Mouse (Mus musculus) intestine, embryonic 15.5 days (tissue): ENCODE data around the gene Fam129c. TPM values are rescaled to one million over a fixed set of nuclear protein-coding genes. Genes with fewer than 3 reads are reported as not detected.

ENCODE experiments used
- ATAC-seq: fragments of 200-750 bp; cut with Nextera tagmentation; 2 replicates; pipeline ENCODE4 v1.8.0; 2017; ENCODE audit warnings: moderate TSS enrichment, moderate library complexity
- H3K27ac ChIP-seq: fragments of 300-500 bp; sonication (generic); 2 replicates; pipeline ENCODE4 v1.5.1; 2015; ENCODE audit warnings: mild to moderate bottlenecking, inconsistent platforms
- H3K27me3 ChIP-seq: fragments of 300-500 bp; sonication (generic); replicated peaks from 2 replicates; pipeline ENCODE4 v1.6.1; 2015; ENCODE audit warnings: inconsistent platforms
- H3K36me3 ChIP-seq: fragments of 300-500 bp; sonication (generic); 2 replicates; pipeline ENCODE4 v1.6.1; 2015; ENCODE audit warnings: inconsistent platforms
- H3K4me1 ChIP-seq: fragments of 300-500 bp; sonication (generic); replicated peaks from 2 replicates; pipeline ENCODE4 v1.6.1; 2015; ENCODE audit warnings: inconsistent platforms
- H3K4me2 ChIP-seq: fragments of 300-500 bp; sonication (generic); replicated peaks from 2 replicates; pipeline ENCODE4 v1.6.1; 2015; ENCODE audit warnings: mild to moderate bottlenecking, inconsistent platforms
- H3K4me3 ChIP-seq: fragments of 300-500 bp; sonication (generic); replicated peaks from 2 replicates; pipeline ENCODE4 v1.5.1; 2015; ENCODE audit warnings: inconsistent platforms
- H3K9ac ChIP-seq: fragments of 300-500 bp; sonication (generic); 2 replicates; pipeline ENCODE4 v1.6.1; 2015; ENCODE audit warnings: inconsistent platforms
- H3K9me3 ChIP-seq: fragments of 300-500 bp; sonication (generic); 2 replicates; pipeline ENCODE4 v1.6.1; 2016; ENCODE audit warnings: inconsistent platforms
- WGBS: fragments of 180-500 bp; shearing (Covaris S2); methylation state at CpG from one replicate; pipeline ENCODE4 v1.1.7; 2015; 5-methylcytosine and 5-hydroxymethylcytosine counted together
- polyA plus RNA-seq: library from polyadenylated mRNA; unstranded; fragments of >200 nt; fragmentation: Nextera tagmentation; extraction: Ambion mirVana; gene quantifications from 2 replicates; pipeline ENCODE4 v1.2.1, GENCODE M21; 2015

Fam129c gene
- polyA plus RNA-seq, 1 experiment from 2014 or later: 3.6 TPM

- 63% methylated on average over 1 of the region's 1 CpGs for WGBS
- no peak overlapping the region for H3K4me3 ChIP-seq
- ATAC-seq: no peak
Observed at GRCm38 (mm10) chr8:71579009-71579408, 18.4 kb upstream of the Fam129c start.

DNA sequence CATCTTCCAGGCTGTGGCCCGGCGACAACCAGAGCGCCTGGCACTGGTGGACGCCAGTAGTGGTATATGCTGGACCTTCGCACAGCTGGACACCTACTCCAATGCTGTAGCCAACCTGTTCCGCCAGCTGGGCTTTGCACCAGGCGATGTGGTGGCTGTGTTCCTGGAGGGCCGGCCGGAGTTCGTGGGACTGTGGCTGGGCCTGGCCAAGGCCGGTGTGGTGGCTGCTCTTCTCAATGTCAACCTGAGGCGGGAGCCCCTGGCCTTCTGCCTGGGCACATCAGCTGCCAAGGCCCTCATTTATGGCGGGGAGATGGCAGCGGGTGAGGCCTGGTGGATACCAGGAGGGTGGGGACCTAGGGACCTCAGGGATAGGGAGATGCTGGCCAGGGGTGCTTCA lies 18.0 kb upstream of the Fam129c start:
- Histone ChIP-seq H3K36me3 (no peaks in the 10 kb centered on the region; the same call in 1 of the 2 replicates), H3K9me3 (no peaks in the 10 kb centered on the region), H3K4me2 (no peak overlapping the region), H3K27me3 (no peaks in the 10 kb centered on the region), H3K4me1 (peaks cover 3% of the 10 kb centered on the region; the same call in 1 of the 2 replicates), H3K4me3 (no peak overlapping the region), H3K9ac (no peak overlapping the region), H3K27ac (no peak overlapping the region)
- 87% methylated on average over 14 of the region's 14 CpGs for WGBS
- no peak for ATAC-seq

More at GRCm38 (mm10) chr8:71579009-71579408, 18.4 kb upstream of the Fam129c start:
- Histone ChIP-seq H3K27me3 (no peaks in the 10 kb centered on the region), H3K36me3 (no peaks in the 10 kb centered on the region; the same call in 1 of the 2 replicates), H3K9ac (no peak overlapping the region), H3K27ac (no peak overlapping the region), H3K4me2 (no peak overlapping the region), H3K4me1 (peaks cover 3% of the 10 kb centered on the region; the same call in 1 of the 2 replicates), H3K9me3 (no peaks in the 10 kb centered on the region)

DNA sequence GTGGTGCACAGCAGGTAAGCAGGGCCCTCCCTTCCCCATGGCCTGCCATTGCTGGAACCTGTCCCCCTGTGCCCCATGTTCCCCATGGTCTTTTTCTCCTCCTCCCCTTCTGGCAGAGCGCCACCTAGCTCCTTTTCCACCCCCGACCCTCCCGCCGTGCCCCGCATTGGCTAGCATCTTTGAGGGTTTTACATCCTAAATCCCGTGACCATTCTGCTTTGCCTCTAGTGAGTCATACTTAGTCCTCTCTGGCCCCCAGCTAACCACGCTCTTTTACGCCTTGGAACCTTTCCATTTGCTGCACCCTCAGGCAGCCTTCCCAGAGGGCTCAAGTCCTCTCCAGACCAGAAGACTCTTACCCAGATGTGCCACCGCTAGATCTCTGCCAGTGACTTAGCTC lies 17.2 kb upstream of the Fam129c start:
- Histone ChIP-seq H3K9me3 (no peaks in the 10 kb centered on the region), H3K27me3 (no peaks in the 10 kb centered on the region), H3K4me1 (peaks cover 3% of the 10 kb centered on the region; the same call in 1 of the 2 replicates), H3K9ac (no peak overlapping the region), H3K4me2 (no peak overlapping the region), H3K36me3 (no peaks in the 10 kb centered on the region; the same call in 1 of the 2 replicates), H3K27ac (no peak overlapping the region), H3K4me3 (no peak overlapping the region)
- no peak for ATAC-seq
- WGBS: 67% methylated on average over 9 of the region's 9 CpGs

DNA sequence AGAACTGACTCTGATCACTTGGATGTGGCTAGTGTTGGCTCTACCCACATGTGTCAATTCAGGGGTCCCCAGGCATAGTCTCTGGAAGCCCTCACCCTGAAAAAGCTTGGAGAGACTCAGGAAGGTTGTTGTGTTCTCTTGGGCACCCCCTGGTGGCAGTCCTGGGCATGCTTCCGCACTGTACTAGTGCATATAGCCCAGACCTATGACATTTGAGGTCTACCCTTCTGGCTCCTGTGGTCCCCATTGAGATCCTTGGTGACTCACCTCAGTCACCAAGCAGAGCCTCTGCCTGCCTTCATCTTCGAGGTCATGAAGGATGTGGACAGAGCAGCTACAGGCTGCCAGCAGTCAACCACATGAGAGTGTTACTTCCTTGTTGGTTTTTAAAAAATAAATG lies 10.6 kb upstream of the Fam129c start:
- 81% methylated on average over 2 of the region's 2 CpGs for WGBS
- ATAC-seq: no peak

GRCm38 (mm10) chr8:71588762-71589161 lies 8.7 kb upstream of the Fam129c start:
- Histone ChIP-seq H3K4me1 (peaks cover 20% of the 10 kb centered on the region), H3K4me3 (no peak overlapping the region), H3K9ac (no peak overlapping the region), H3K4me2 (no peak overlapping the region), H3K9me3 (no peaks in the 10 kb centered on the region), H3K36me3 (peaks cover 11% of the 10 kb centered on the region; the same call in 1 of the 2 replicates), H3K27ac (no peak overlapping the region), H3K27me3 (no peaks in the 10 kb centered on the region)
- 80% methylated on average over 3 of the region's 3 CpGs for WGBS
- ATAC-seq: no peak

More for the DNA sequence above, 10.6 kb upstream of the Fam129c start:
- Histone ChIP-seq H3K9me3 (no peaks in the 10 kb centered on the region), H3K9ac (no peak overlapping the region), H3K4me3 (no peak overlapping the region), H3K4me1 (peaks cover 8% of the 10 kb centered on the region), H3K4me2 (no peak overlapping the region), H3K27ac (no peak overlapping the region), H3K36me3 (peaks cover 11% of the 10 kb centered on the region; the same call in 1 of the 2 replicates), H3K27me3 (no peaks in the 10 kb centered on the region)

GRCm38 (mm10) chr8:71591017-71591416 lies 6.4 kb upstream of the Fam129c start:
- H3K9me3 ChIP-seq: no peaks in the 10 kb centered on the region
- H3K27ac ChIP-seq: peak overlapping the region; percentile 99
- ATAC-seq: no peak
- WGBS: 19% methylated on average over 5 of the region's 5 CpGs
- peaks cover 26% of the 10 kb centered on the region for H3K4me1 ChIP-seq
- H3K27me3 ChIP-seq: no peaks in the 10 kb centered on the region
- H3K36me3 ChIP-seq: 0 out of 2 replicates have a peak, but pooled peaks cover 6% of the 10 kb centered on the region
- peak overlapping the region; percentile 93 for H3K9ac ChIP-seq
- peak overlapping the region; percentile 88 for H3K4me3 ChIP-seq
- H3K4me2 ChIP-seq: peak overlapping the region; percentile 87

GRCm38 (mm10) chr8:71591471-71592373 lies 5.7 kb upstream of the Fam129c start, which contains the start of gene Pgls:
Gene Pgls (plus strand): TSS chr8:71592176.
- peak; percentile 92 for ATAC-seq
- H3K4me1 ChIP-seq: peaks cover 27% of the 10 kb centered on the region
- 0 out of 2 replicates have a peak, but pooled peaks cover 4% of the 10 kb centered on the region for H3K36me3 ChIP-seq
- H3K9ac ChIP-seq: peak within 1 kb of the TSS; percentile 93
- H3K4me3 ChIP-seq: peak within 1 kb of the TSS; percentile 88
- under 1% methylated on average over 71 of the region's 71 CpGs for WGBS
- peak within 1 kb of the TSS; percentile 99 for H3K27ac ChIP-seq
- H3K27me3 ChIP-seq: no peaks in the 10 kb centered on the region
- peak within 1 kb of the TSS; percentile 87 for H3K4me2 ChIP-seq
- H3K9me3 ChIP-seq: no peaks in the 10 kb centered on the region

GRCm38 (mm10) chr8:71592374-71593170 lies 4.9 kb upstream of the Fam129c start:
- no peaks in the 10 kb centered on the region for H3K36me3 ChIP-seq
- WGBS: 3% methylated on average over 60 of the region's 60 CpGs
- H3K27me3 ChIP-seq: no peaks in the 10 kb centered on the region
- H3K27ac ChIP-seq: peak overlapping the region; percentile 99
- ATAC-seq: peak; percentile 72
- H3K4me1 ChIP-seq: peaks cover 29% of the 10 kb centered on the region
- peak overlapping the region; percentile 87 for H3K4me2 ChIP-seq
- no peaks in the 10 kb centered on the region for H3K9me3 ChIP-seq
- peak overlapping the region; percentile 88 for H3K4me3 ChIP-seq
- peak overlapping the region; percentile 93 for H3K9ac ChIP-seq

- no peaks in the 10 kb centered on the region for H3K9me3 ChIP-seq
- H3K4me2 ChIP-seq: peak overlapping the region; percentile 87; the same call in 1 of the 2 replicates
- H3K36me3 ChIP-seq: no peaks in the 10 kb centered on the region
- H3K27ac ChIP-seq: no peak overlapping the region
- H3K9ac ChIP-seq: no peak overlapping the region
- no peak for ATAC-seq
- H3K27me3 ChIP-seq: no peaks in the 10 kb centered on the region
- H3K4me3 ChIP-seq: no peak overlapping the region
- 94% methylated on average over 8 of the region's 8 CpGs for WGBS
- peaks cover 29% of the 10 kb centered on the region for H3K4me1 ChIP-seq
Observed at GRCm38 (mm10) chr8:71593556-71594323, 3.7 kb upstream of the Fam129c start.

DNA sequence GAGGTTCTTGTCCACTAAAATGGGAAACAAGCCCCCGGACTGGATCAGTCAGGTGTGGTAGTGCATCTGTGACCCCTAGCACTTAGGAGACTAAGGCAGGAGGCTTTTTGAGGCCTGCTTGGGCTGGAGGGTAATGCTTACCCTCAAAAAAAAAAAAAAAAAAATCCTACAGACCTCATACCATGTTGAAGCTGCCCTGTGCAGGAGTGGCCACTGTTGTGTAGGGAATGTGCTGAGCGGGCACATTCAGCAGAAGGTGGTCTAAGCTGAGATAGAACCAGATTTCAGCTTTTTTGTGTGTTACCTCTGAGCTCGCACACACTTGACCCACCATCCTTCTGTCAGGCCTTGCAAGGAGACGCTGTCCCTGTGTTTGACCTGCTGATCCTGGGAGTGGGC lies 3.1 kb upstream of the Fam129c start:
- Histone ChIP-seq H3K4me2 (no peak overlapping the region), H3K36me3 (no peaks in the 10 kb centered on the region), H3K27me3 (no peaks in the 10 kb centered on the region), H3K9ac (no peak overlapping the region), H3K27ac (no peak overlapping the region), H3K4me1 (peaks cover 29% of the 10 kb centered on the region), H3K9me3 (no peaks in the 10 kb centered on the region), H3K4me3 (no peak overlapping the region)
- ATAC-seq: no peak
- 95% methylated on average over 4 of the region's 4 CpGs for WGBS

- WGBS: 10% methylated on average over 27 of the region's 27 CpGs
- Histone ChIP-seq H3K9ac (no peak overlapping the region), H3K4me2 (0 out of 2 replicates have a peak overlapping the region, but pooled peaks have one; percentile 11), H3K27ac (no peak overlapping the region), H3K4me3 (no peak overlapping the region), H3K27me3 (no peaks in the 10 kb centered on the region), H3K4me1 (peaks cover 27% of the 10 kb centered on the region), H3K36me3 (no peaks in the 10 kb centered on the region), H3K9me3 (no peaks in the 10 kb centered on the region)
- peak; percentile 22; the same call in 1 of the 2 replicates for ATAC-seq
Observed at GRCm38 (mm10) chr8:71595862-71596261, 1.6 kb upstream of the Fam129c start.
